Mouse (Mus musculus): ENCODE measurements around the gene Gm11397. TPM values are rescaled to one million over a fixed set of nuclear protein-coding genes. Genes with fewer than 3 reads are reported as not detected.
"Not testable (repeated sequence)": the region's sequence is repeated elsewhere in the genome, so short reads cannot be mapped to it uniquely, and the experiment has no call there.

Gm11397 gene
- total RNA-seq (2015; ENCODE audit: low replicate concordance) (not detected in 2 replicates), total RNA-seq (2017; ENCODE audit: low replicate concordance) (not detected in 2 replicates)

DNA sequence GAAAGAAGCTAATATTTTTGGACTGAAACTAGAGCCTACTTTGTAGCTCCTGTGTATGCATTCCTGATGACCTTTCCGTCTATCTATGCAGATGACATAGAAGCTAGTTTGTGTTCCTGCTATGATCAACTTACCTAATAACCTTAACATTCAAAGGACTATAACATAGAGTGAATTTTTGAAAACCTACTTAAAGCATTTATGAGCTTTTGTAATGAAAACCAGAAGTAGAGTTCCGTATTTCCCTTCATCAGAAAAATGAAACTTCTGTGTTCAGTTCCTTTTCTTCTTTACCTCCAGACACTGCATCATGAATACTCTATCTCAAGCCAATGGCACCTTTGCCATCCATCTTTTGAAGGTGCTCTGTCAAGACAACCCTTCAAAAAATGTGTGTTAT lies at the start of gene Gm11397:
TSS of gene Gm11397 (plus strand) at position 301 of the 400 bp plus-strand sequence.
- not testable (repeated sequence) for ATAC-seq (replicated peaks; ENCODE audit: low FRiP score, poor library complexity, severe bottlenecking)

- ATAC-seq (replicated peaks; ENCODE audit: low FRiP score, poor library complexity, severe bottlenecking) = not testable (repeated sequence)
Measured at GRCm38 (mm10) chr13:33356666-33357065, 38.9 kb upstream of the Gm11397 start.

GRCm38 (mm10) chr13:33432714-33433113 lies 37.2 kb downstream of the Gm11397 start:
- not testable (repeated sequence) for ATAC-seq (replicated peaks; ENCODE audit: low FRiP score, poor library complexity, severe bottlenecking)

Other genes starting within 250 kb of the Gm11397 start
- not detected in 2 replicates for gene Serpinb9c, start 236.0 kb upstream of the Gm11397 start, total RNA-seq (2015; ENCODE audit: low replicate concordance)
- gene Serpinb9c, start 236.0 kb upstream of the Gm11397 start, total RNA-seq (2017; ENCODE audit: low replicate concordance) = not detected in 2 replicates
- not detected in 2 replicates for gene Serpinb9d, start 202.8 kb upstream of the Gm11397 start, total RNA-seq (2015; ENCODE audit: low replicate concordance)
- not detected in 2 replicates for gene Serpinb9d, start 202.8 kb upstream of the Gm11397 start, total RNA-seq (2017; ENCODE audit: low replicate concordance)
- not detected in 2 replicates for gene Serpinb9e, start 146.1 kb upstream of the Gm11397 start, total RNA-seq (2015; ENCODE audit: low replicate concordance)
- gene Serpinb9e, start 146.1 kb upstream of the Gm11397 start, total RNA-seq (2017; ENCODE audit: low replicate concordance) = not detected in 2 replicates
- gene Serpinb9f, start 71.7 kb upstream of the Gm11397 start, total RNA-seq (2015; ENCODE audit: low replicate concordance) = not detected in 2 replicates
- gene Serpinb9f, start 71.7 kb upstream of the Gm11397 start, total RNA-seq (2017; ENCODE audit: low replicate concordance) = not detected in 2 replicates
- not detected in 2 replicates for gene Serpinb9g, start 89.0 kb downstream of the Gm11397 start, total RNA-seq (2015; ENCODE audit: low replicate concordance)
- gene Serpinb9g, start 89.0 kb downstream of the Gm11397 start, total RNA-seq (2017; ENCODE audit: low replicate concordance) = not detected in 2 replicates